Mouse (Mus musculus) liver (tissue): ENCODE measurements around the gene P3h1.
"Not testable (repeated sequence)": the region's sequence is repeated elsewhere in the genome, so short reads cannot be mapped to it uniquely, and the experiment has no call there.

Experiments
- DNase-seq: peaks from one replicate; pipeline ENCODE4 v3.0.0-alpha.2; 2020; ENCODE audit warnings: mixed read lengths

Gene P3h1

DNA sequence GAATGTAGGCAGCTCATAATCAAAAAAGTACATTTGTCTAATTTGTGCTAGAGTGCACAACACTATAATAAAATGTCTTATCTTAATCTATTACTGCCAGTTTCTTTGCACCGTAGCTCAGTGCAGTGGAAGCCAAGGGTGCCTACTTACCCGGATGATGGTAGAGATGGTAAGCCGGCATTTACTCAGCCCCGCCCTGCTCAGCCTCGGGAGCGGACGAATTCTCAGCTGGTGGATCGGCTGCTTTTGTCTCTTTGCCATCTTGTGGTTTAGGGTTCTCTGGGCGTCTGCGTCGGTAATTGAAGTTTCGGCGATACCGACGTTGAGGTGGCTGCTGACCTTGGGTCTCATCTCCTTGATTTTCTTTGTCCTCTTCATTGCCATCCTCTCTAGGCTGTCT, 46.1 kb downstream of the P3h1 start:
- DNase-seq = not testable (repeated sequence)

- no peak for DNase-seq
These were observed 52.1 kb downstream of the P3h1 start for GRCm38 (mm10) chr4:119284861-119285260.

GRCm38 (mm10) chr4:119285336-119285735, 52.6 kb downstream of the P3h1 start:
- no peak for DNase-seq

DNA sequence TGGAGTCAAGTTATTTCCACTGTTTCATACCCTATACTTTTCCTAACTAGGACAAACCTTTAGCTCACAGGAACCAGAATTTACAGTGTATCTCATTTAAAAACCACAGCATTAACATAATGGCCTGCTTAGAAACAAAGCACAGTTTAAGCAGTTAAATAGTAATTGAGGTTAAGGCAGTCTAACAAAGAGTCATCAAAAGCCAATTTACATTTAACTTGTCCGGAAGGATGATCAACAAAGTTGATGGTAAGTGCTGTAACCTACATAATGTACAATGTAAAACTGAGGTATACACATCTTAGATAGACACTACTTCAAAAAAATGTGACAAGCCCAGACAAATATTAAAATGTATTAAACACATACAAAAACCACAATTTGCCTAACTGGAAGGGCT, 59.2 kb downstream of the P3h1 start:
- DNase-seq = no peak

GRCm38 (mm10) chr4:119292771-119293573, 60.3 kb downstream of the P3h1 start:
- DNase-seq = peak; percentile 67

DNA sequence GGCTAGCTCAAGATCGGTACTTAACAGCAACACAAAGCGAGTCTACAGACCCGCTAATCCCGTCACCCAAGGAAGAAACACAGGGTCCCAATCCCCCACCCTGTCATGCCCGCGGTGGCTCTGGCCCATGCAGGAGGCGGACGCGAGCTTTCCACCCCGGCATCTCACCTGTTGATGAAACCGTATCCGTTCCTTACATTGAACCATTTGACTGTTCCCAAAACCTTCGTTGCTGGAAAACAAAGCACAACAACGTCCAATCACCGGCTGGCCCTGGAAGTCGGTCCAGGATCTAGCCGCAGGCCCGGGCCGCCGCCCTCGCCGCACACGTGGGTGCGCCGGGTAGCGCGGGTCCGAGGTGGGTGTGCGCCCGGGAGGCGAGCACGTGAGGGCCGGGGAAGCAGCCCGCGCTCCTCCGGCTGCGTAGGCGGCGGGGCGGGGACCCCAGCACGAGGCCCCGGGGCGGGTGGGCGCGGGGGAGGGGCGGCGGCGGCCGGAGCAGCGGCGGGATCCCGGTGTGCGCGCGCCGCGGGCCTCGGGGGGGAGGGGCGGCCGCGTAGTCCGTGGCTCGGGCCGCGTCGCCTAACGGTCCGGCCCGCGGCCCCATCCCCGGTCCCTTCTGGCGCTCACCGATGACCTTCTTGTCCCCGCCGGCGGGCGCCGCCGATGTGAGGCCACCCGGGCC, 61.0 kb downstream of the P3h1 start:
- peak; percentile 61 for DNase-seq

DNA sequence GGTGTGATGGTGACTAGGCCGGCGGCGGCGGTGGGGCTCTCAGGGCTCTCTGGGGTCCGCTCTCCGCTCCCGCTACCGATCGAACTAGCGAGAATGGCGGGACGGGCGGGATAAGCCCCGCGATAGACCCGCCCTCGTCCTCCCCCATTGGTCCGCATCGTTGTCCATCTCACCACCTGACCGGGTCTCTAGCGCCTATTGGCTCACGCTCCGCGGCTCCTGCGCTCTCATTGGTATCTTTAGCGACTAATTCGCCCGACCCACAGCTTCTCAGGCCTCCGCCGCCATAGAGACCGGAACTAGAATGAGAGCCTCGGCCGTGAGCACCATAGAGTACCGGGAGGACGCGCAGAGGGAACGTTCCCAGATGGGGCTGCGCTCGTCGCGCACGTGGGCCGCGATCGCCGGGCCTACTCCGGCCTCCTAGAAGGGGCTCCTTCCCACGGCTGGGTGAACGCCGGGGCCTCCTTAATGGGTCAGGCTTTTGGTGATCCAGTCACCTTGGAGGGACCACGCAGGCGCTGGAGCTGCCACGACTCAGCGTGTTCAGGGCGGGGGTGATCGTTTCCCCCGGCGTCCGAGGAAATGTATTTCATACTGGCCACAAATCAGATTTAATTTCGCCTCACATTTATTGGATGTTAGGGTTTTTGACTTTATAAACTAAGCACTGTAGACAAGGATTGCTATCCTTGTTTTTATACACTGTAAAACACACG, 61.9 kb downstream of the P3h1 start, which contains the start of gene Ybx1:
Gene Ybx1, minus strand, starts transcription at position 190 of the 719 bp plus-strand sequence.
- DNase-seq = peak; percentile 98

DNA sequence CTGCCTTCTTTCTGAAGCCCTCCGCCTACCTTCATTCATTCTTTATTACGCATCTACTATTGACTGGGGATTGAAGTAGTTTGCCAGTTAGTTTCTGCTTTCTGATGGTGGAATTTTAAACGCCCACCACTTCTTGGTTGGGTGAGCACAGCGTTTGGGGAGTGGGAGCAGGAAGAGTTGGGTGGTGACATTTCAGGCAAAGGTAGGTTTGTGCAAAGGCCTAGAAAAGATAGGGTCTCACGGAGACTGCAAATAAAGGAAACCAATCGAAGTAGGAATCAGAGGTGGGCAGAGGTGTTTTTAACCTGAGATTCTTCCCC, 62.4 kb downstream of the P3h1 start:
- DNase-seq = no peak

DNA sequence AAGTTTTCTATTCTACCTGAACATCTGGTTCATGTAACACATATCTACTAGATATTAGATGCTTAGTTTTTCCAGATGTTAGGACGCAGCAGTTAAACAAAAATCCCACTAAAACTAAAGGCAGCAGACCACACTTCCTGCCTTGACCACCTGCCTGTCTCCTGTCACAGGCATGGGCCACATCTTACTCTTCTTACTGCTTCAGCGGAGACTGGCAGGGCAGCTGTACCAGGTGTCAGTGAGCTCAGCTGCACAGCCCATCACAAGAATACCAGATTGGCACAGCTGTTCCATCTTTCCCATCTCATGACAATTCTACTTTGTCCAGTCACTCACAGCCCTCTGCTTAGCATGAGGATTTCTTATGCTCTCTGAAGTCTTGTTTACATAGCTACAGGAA, 64.6 kb downstream of the P3h1 start:
- DNase-seq = no peak
